Mouse (Mus musculus): Measurements from ENCODE around the gene Palld. TPM values are rescaled to one million over a fixed set of nuclear protein-coding genes. Genes with fewer than 3 reads are reported as not detected.

Gene Palld
- polyA plus RNA-seq, 1 experiment, result 13.4 TPM

DNA sequence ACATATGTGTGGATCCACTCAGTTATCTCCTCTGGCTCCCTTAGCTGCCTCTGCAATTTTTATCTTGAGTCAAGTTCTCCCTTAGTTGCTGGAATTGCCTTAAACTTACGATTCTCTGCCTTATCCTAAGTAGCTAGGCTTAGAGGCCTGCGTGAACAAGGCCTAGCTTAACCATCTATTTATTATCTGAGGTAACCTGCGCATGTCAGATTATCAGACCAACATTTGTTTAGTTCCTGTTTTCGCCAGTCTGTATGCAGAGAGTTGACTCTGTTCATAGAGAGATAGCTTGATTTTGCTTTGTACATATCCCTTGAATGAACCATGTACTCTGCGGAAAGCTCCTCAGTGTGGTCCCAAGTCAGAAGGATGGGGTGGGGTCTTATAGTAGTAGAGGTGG lies 113.2 kb downstream of the Palld start:
- 64% methylated on average over 5 of the region's 5 CpGs for WGBS
- no peaks in the 10 kb centered on the region for H3K36me3 ChIP-seq (ENCODE audit: control insufficient read depth, insufficient read depth, low read length)
- TF ChIP-seq POLR2A (IDR thresholded peaks at IDR 0.05; ENCODE audit: low read depth, low read length) (no peak), CTCF (IDR thresholded peaks at IDR 0.05; ENCODE audit: extremely low read depth, insufficient read depth, insufficient read length, insufficient replicate concordance) (no peak)
- no peak overlapping the region for H3K4me3 ChIP-seq (ENCODE audit: extremely low read depth, insufficient read depth, insufficient read length)
- H3K27ac ChIP-seq (ENCODE audit: insufficient read depth, low read length), result no peak overlapping the region
- H3K27me3 ChIP-seq (ENCODE audit: control insufficient read depth, insufficient read depth, low read length), result no peaks in the 10 kb centered on the region
- DNase-seq (ENCODE audit: low read depth in 1 of 2, low spot score in 2 of 2), result no peak
- no peaks in the 10 kb centered on the region for H3K4me1 ChIP-seq (ENCODE audit: control insufficient read depth, insufficient read depth, insufficient read length)

DNA sequence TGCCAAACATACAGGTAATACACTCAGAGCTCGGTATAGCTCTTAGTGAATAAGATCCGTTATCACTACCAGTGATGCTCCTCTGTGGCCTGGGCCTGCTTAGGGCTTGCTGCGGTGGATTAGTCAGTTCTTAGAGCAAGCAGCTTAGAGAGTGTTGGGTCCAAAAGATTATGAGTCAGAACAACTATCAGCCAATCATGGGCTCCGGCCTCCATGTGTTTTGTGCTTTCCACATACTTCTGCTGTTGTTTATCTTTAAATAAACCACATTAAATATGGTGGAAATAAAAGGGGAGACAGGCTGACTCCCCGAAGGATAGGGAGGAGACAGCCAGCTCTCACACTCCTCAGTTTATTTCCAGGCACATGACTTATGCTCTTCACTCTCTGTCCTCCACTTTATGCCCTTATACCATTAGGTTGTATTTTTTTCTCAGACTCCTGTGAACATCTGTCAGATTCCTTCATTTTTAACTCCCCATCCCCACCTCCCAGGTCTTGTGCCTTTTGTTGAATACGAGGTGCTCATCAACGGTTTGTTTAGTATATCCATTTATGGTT lies 119.5 kb downstream of the Palld start:
- no peaks in the 10 kb centered on the region for H3K27me3 ChIP-seq (ENCODE audit: control insufficient read depth, insufficient read depth, low read length)
- H3K4me3 ChIP-seq (ENCODE audit: extremely low read depth, insufficient read depth, insufficient read length), result no peak overlapping the region
- WGBS, result 87% methylated on average over 7 of the region's 7 CpGs
- no peak for TF ChIP-seq CTCF (IDR thresholded peaks at IDR 0.05; ENCODE audit: extremely low read depth, insufficient read depth, insufficient read length, insufficient replicate concordance)
- TF ChIP-seq POLR2A (IDR thresholded peaks at IDR 0.05; ENCODE audit: low read depth, low read length), result no peak
- no peaks in the 10 kb centered on the region for H3K4me1 ChIP-seq (ENCODE audit: control insufficient read depth, insufficient read depth, insufficient read length)
- no peaks in the 10 kb centered on the region for H3K36me3 ChIP-seq (ENCODE audit: control insufficient read depth, insufficient read depth, low read length)
- no peak for DNase-seq (ENCODE audit: low read depth in 1 of 2, low spot score in 2 of 2)
- H3K27ac ChIP-seq (ENCODE audit: insufficient read depth, low read length), result no peak overlapping the region

DNA sequence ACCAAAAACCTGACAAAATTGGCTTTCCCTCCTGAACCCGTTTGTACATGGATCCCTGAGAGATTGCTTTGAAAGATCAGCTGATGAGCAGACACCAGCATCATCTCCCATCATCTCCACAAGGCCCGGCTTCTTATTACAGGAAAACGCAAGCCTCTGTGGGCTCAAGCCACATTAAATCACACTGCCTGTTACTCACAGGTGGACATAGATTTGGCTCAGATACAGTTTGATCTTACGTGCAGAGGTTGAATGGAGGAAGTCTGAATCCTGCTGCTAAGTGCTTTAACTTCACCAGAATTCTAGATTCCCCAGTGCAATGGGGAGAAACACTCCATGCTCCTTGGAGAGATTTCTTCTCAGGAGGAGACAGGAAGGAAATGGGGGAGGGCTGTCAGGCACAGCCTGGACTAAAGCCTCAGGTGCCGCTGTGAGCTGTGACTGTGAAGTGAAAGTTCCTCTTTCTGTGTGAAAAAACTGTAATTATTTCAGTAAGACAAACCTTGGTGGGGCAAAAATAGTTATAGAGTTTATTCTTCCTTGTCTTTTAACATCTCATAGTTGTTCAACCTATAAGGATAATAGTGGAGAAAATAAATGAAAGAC lies 121.7 kb downstream of the Palld start:
- TF ChIP-seq CTCF (IDR thresholded peaks at IDR 0.05; ENCODE audit: extremely low read depth, insufficient read depth, insufficient read length, insufficient replicate concordance), result no peak
- TF ChIP-seq POLR2A (IDR thresholded peaks at IDR 0.05; ENCODE audit: low read depth, low read length), result no peak
- WGBS, result 14% methylated on average over 5 of the region's 5 CpGs

GRCm38 (mm10) chr8:61778194-61778593 lies 124.3 kb downstream of the Palld start:
- H3K27ac ChIP-seq (ENCODE audit: insufficient read depth, low read length), result no peak overlapping the region
- H3K4me3 ChIP-seq (ENCODE audit: extremely low read depth, insufficient read depth, insufficient read length), result no peak overlapping the region
- no peaks in the 10 kb centered on the region for H3K36me3 ChIP-seq (ENCODE audit: control insufficient read depth, insufficient read depth, low read length)
- DNase-seq (ENCODE audit: low read depth in 1 of 2, low spot score in 2 of 2), result no peak
- H3K27me3 ChIP-seq (ENCODE audit: control insufficient read depth, insufficient read depth, low read length), result no peaks in the 10 kb centered on the region
- WGBS, result 77% methylated on average over 3 of the region's 3 CpGs
- no peaks in the 10 kb centered on the region for H3K4me1 ChIP-seq (ENCODE audit: control insufficient read depth, insufficient read depth, insufficient read length)
- TF ChIP-seq POLR2A (IDR thresholded peaks at IDR 0.05; ENCODE audit: low read depth, low read length) (no peak), CTCF (IDR thresholded peaks at IDR 0.05; ENCODE audit: extremely low read depth, insufficient read depth, insufficient read length, insufficient replicate concordance) (no peak)

More for the DNA sequence above, 121.7 kb downstream of the Palld start:
- Histone ChIP-seq H3K4me3 (ENCODE audit: extremely low read depth, insufficient read depth, insufficient read length) (no peak overlapping the region), H3K36me3 (ENCODE audit: control insufficient read depth, insufficient read depth, low read length) (no peaks in the 10 kb centered on the region), H3K4me1 (ENCODE audit: control insufficient read depth, insufficient read depth, insufficient read length) (no peaks in the 10 kb centered on the region), H3K27ac (ENCODE audit: insufficient read depth, low read length) (no peak overlapping the region), H3K27me3 (ENCODE audit: control insufficient read depth, insufficient read depth, low read length) (no peaks in the 10 kb centered on the region)
- no peak for DNase-seq (ENCODE audit: low read depth in 1 of 2, low spot score in 2 of 2)

DNA sequence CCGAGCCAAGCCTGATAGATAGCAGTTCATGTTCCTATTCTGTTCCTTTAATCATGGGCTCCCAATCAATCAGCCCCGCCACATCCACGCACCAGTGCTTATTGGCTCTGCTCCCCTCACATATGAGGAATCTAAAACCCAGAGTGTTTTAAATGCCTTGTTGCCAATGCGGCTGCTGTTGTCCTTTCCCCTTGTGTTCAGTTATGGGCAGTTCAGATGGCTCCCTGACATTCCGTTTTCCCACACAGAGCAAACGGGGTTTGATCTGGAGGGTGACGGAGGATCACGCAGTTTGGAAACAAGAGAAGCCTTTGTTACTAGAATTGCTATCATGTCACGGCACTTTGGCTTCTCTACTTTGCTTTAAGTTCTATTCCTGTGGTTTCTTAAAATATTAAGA lies 125.9 kb downstream of the Palld start:
- Histone ChIP-seq H3K4me3 (ENCODE audit: extremely low read depth, insufficient read depth, insufficient read length) (no peak overlapping the region), H3K4me1 (ENCODE audit: control insufficient read depth, insufficient read depth, insufficient read length) (no peaks in the 10 kb centered on the region), H3K36me3 (ENCODE audit: control insufficient read depth, insufficient read depth, low read length) (no peaks in the 10 kb centered on the region), H3K27me3 (ENCODE audit: control insufficient read depth, insufficient read depth, low read length) (no peaks in the 10 kb centered on the region), H3K27ac (ENCODE audit: insufficient read depth, low read length) (no peak overlapping the region)
- DNase-seq (ENCODE audit: low read depth in 1 of 2, low spot score in 2 of 2), result no peak
- WGBS, result 90% methylated on average over 9 of the region's 9 CpGs
- TF ChIP-seq CTCF (IDR thresholded peaks at IDR 0.05; ENCODE audit: extremely low read depth, insufficient read depth, insufficient read length, insufficient replicate concordance) (no peak), POLR2A (IDR thresholded peaks at IDR 0.05; ENCODE audit: low read depth, low read length) (no peak)

DNA sequence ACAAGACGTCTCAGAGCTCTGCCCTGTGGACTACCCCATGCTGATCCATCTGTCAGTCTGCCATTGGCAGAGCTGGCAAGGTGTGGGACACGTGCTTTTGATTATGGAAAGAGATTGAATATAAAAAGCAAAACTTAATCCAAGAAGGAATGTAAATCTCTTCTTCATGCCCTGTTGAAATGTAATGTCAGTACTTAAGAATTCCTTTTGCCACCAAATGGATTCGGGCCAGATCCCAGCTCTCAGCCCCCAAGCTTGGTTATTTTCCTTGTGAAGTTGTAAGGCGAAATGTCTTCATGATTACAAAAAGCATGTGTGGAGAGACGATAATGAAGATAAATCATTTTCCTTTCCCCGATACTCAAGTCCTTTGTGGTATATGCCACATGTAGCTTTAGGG lies 126.6 kb downstream of the Palld start:
- no peak for TF ChIP-seq POLR2A (IDR thresholded peaks at IDR 0.05; ENCODE audit: low read depth, low read length)
- no peak for TF ChIP-seq CTCF (IDR thresholded peaks at IDR 0.05; ENCODE audit: extremely low read depth, insufficient read depth, insufficient read length, insufficient replicate concordance)
- no peaks in the 10 kb centered on the region for H3K27me3 ChIP-seq (ENCODE audit: control insufficient read depth, insufficient read depth, low read length)
- DNase-seq (ENCODE audit: low read depth in 1 of 2, low spot score in 2 of 2), result no peak
- no peak overlapping the region for H3K27ac ChIP-seq (ENCODE audit: insufficient read depth, low read length)
- H3K4me1 ChIP-seq (ENCODE audit: control insufficient read depth, insufficient read depth, insufficient read length), result no peaks in the 10 kb centered on the region
- no peak overlapping the region for H3K4me3 ChIP-seq (ENCODE audit: extremely low read depth, insufficient read depth, insufficient read length)
- WGBS, result 78% methylated on average over 6 of the region's 6 CpGs
- H3K36me3 ChIP-seq (ENCODE audit: control insufficient read depth, insufficient read depth, low read length), result no peaks in the 10 kb centered on the region

- no peak overlapping the region for H3K27ac ChIP-seq (ENCODE audit: insufficient read depth, low read length)
- DNase-seq (ENCODE audit: low read depth in 1 of 2, low spot score in 2 of 2), result no peak
- no peak for TF ChIP-seq CTCF (IDR thresholded peaks at IDR 0.05; ENCODE audit: extremely low read depth, insufficient read depth, insufficient read length, insufficient replicate concordance)
- TF ChIP-seq POLR2A (IDR thresholded peaks at IDR 0.05; ENCODE audit: low read depth, low read length), result no peak
- H3K4me3 ChIP-seq (ENCODE audit: extremely low read depth, insufficient read depth, insufficient read length), result no peak overlapping the region
- H3K36me3 ChIP-seq (ENCODE audit: control insufficient read depth, insufficient read depth, low read length), result no peaks in the 10 kb centered on the region
- no peaks in the 10 kb centered on the region for H3K4me1 ChIP-seq (ENCODE audit: control insufficient read depth, insufficient read depth, insufficient read length)
- 88% methylated on average over 5 of the region's 5 CpGs for WGBS
- no peaks in the 10 kb centered on the region for H3K27me3 ChIP-seq (ENCODE audit: control insufficient read depth, insufficient read depth, low read length)
Measured at GRCm38 (mm10) chr8:61774161-61774560, 128.3 kb downstream of the Palld start.

Data from spleen, adult 2 months (tissue).